Mouse (Mus musculus) cortical plate, adult 2 months (tissue): ENCODE measurements around the gene Vmn2r106.

Source experiments
- CTCF ChIP-seq: fragments of 200-500 bp; IDR thresholded peaks from 2 replicates; pipeline ENCODE4 v1.5.1; 2011; ENCODE audit warnings: mild to moderate bottlenecking, control low read depth, low read length; ENCODE audit not compliant: insufficient read depth; ENCODE audit errors: extremely low read depth
- POLR2A ChIP-seq: fragments of 200-500 bp; IDR thresholded peaks from 2 replicates; pipeline ENCODE4 v1.6.1; 2011; ENCODE audit warnings: mild to moderate bottlenecking, low read length, control low read depth; ENCODE audit not compliant: insufficient read depth; ENCODE audit errors: extremely low read depth

- TF ChIP-seq POLR2A (no peak), CTCF (no peak)
Measured at GRCm38 (mm10) chr17:20285453-20285852, at the start of gene Vmn2r106.
